Mouse (Mus musculus) myocyte (in vitro differentiated cells): ENCODE measurements around the gene Ttc30a2. TPM values are rescaled to one million over a fixed set of nuclear protein-coding genes. Genes with fewer than 3 reads are reported as not detected.
"Not testable (repeated sequence)": the region's sequence is repeated elsewhere in the genome, so short reads cannot be mapped to it uniquely, and the experiment has no call there.

Source experiments
- H3K27me3 ChIP-seq: one replicate; pipeline ENCODE4 v1.6.1; 2011; ENCODE audit not compliant: control insufficient read depth, insufficient read depth, insufficient read length
- H3K36me3 ChIP-seq: one replicate; pipeline ENCODE4 v1.6.1; 2011; ENCODE audit not compliant: control insufficient read depth, insufficient read depth
- H3K4me2 ChIP-seq: one replicate; pipeline ENCODE4 v1.6.1; 2011; ENCODE audit warnings: low read depth, control low read depth
- H3K4me3 ChIP-seq: one replicate; pipeline ENCODE4 v1.5.1; 2011; ENCODE audit warnings: mild to moderate bottlenecking, control low read depth, moderate library complexity
- H3K79me2 ChIP-seq: one replicate; pipeline ENCODE4 v1.6.1; 2011; ENCODE audit not compliant: control insufficient read depth, insufficient read depth
- H3ac ChIP-seq: one replicate; pipeline ENCODE4 v1.6.1; 2011; ENCODE audit not compliant: control insufficient read depth, insufficient read length
- CEBPB ChIP-seq: IDR thresholded peaks from 2 replicates; pipeline ENCODE4 v1.6.1; 2011; ENCODE audit warnings: mild to moderate bottlenecking, moderate library complexity; ENCODE audit not compliant: poor library complexity, insufficient read depth, severe bottlenecking
- E2F4 ChIP-seq: IDR thresholded peaks from one replicate; pipeline ENCODE4 v1.6.1; 2011; ENCODE audit warnings: mild to moderate bottlenecking, control low read depth, moderate library complexity; ENCODE audit not compliant: insufficient read depth
- MAX ChIP-seq: IDR thresholded peaks from one replicate; pipeline ENCODE4 v1.6.1; 2011; ENCODE audit warnings: low read depth, mild to moderate bottlenecking, control low read depth
- MYOD1 ChIP-seq, 3 experiments: IDR thresholded peaks; one replicate each; pipeline ENCODE4 v1.6.1; 2011; ENCODE audit warnings: control low read depth in 2 of 3, low read depth in 2 of 3, mild to moderate bottlenecking in 2 of 3, moderate library complexity in 1 of 3; ENCODE audit not compliant: insufficient read length in 2 of 3, control insufficient read depth in 1 of 3
- MYOG ChIP-seq, 3 experiments: IDR thresholded peaks; one replicate each; pipeline ENCODE4 v1.6.1; 2011; ENCODE audit warnings: control low read depth in 2 of 3, low read depth in 2 of 3, mild to moderate bottlenecking in 2 of 3; ENCODE audit not compliant: insufficient read length in 2 of 3, control insufficient read depth in 1 of 3, insufficient read depth in 1 of 3
- POLR2A ChIP-seq: IDR thresholded peaks from one replicate; pipeline ENCODE4 v1.6.1; 2011; ENCODE audit warnings: low read depth, mild to moderate bottlenecking, control low read depth, moderate library complexity; ENCODE audit not compliant: insufficient read length
- POLR2AphosphoS2 ChIP-seq: IDR thresholded peaks from one replicate; pipeline ENCODE4 v1.6.1; 2011; ENCODE audit warnings: low read depth, control low read depth; ENCODE audit not compliant: insufficient read length
- REST ChIP-seq: IDR thresholded peaks from one replicate; pipeline ENCODE4 v1.6.1; 2011; ENCODE audit warnings: mild to moderate bottlenecking, control low read depth, moderate library complexity; ENCODE audit not compliant: insufficient read depth, insufficient read length
- SRF ChIP-seq: IDR thresholded peaks from one replicate; pipeline ENCODE4 v1.6.1; 2011; ENCODE audit warnings: low read depth; ENCODE audit not compliant: control insufficient read depth, insufficient read length
- TCF12 ChIP-seq: IDR thresholded peaks from one replicate; pipeline ENCODE4 v1.6.1; 2011; ENCODE audit warnings: mild to moderate bottlenecking, control low read depth; ENCODE audit not compliant: poor library complexity, insufficient read depth, severe bottlenecking
- TCF3 ChIP-seq: IDR thresholded peaks from one replicate; pipeline ENCODE4 v1.6.1; 2011; ENCODE audit warnings: low read depth, control low read depth; ENCODE audit not compliant: insufficient read length
- USF1 ChIP-seq: IDR thresholded peaks from one replicate; pipeline ENCODE4 v1.6.1; 2011; ENCODE audit warnings: low read depth, mild to moderate bottlenecking, control low read depth, moderate library complexity
- polyA plus RNA-seq: library from polyadenylated mRNA; unstranded; fragments of >200 nt; fragmentation: generic; extraction: Trizol; gene quantifications from one replicate; pipeline ENCODE4 v1.2.1, GENCODE M21; 2012; ENCODE audit warnings: missing spikeins

Gene Ttc30a2
- polyA plus RNA-seq, 1 experiment = 0.06 TPM

GRCm38 (mm10) chr2:75983091-75983490, 5.1 kb upstream of the Ttc30a2 start:
- Histone ChIP-seq H3K27me3 (no peaks in the 10 kb centered on the region), H3K36me3 (no peaks in the 10 kb centered on the region), H3ac (no peak overlapping the region), H3K4me2 (no peak overlapping the region), H3K79me2 (no peaks in the 10 kb centered on the region), H3K4me3 (no peak overlapping the region)
- TF ChIP-seq E2F4 (no peak), USF1 (no peak), MYOD1 (IDR thresholded peaks at IDR 0.05; ENCODE audit: control insufficient read depth in 1 of 3, insufficient read length in 2 of 3, low read depth in 2 of 3) (no peak)

GRCm38 (mm10) chr2:75982626-75983025, 4.7 kb upstream of the Ttc30a2 start:
- no peak for TF ChIP-seq MYOG (IDR thresholded peaks at IDR 0.05; ENCODE audit: control insufficient read depth in 1 of 3, insufficient read depth in 1 of 3, insufficient read length in 2 of 3, low read depth in 2 of 3)
- TF ChIP-seq USF1 = no peak
- TF ChIP-seq MYOD1 (IDR thresholded peaks at IDR 0.05; ENCODE audit: control insufficient read depth in 1 of 3, insufficient read length in 2 of 3, low read depth in 2 of 3) = no peak
- TF ChIP-seq REST = no peak
- TF ChIP-seq TCF12 = no peak
- no peaks in the 10 kb centered on the region for H3K79me2 ChIP-seq
- no peaks in the 10 kb centered on the region for H3K36me3 ChIP-seq
- no peak overlapping the region for H3K4me2 ChIP-seq
- H3K4me3 ChIP-seq = no peak overlapping the region
- no peak overlapping the region for H3ac ChIP-seq
- no peaks in the 10 kb centered on the region for H3K27me3 ChIP-seq

- H3K27me3 ChIP-seq, H3K36me3 ChIP-seq, H3ac ChIP-seq, H3K79me2 ChIP-seq: not testable (repeated sequence)
- H3K4me2 ChIP-seq = peak within 1 kb of the TSS; percentile 74
- peak within 1 kb of the TSS; percentile 21 for H3K4me3 ChIP-seq
- TF ChIP-seq E2F4 = peak; percentile 19
Measured at GRCm38 (mm10) chr2:75981440-75982081, 3.6 kb upstream of the Ttc30a2 start, which contains the start of gene Ttc30a1. TSS of gene Ttc30a1 (minus strand) at chr2:75981967.

GRCm38 (mm10) chr2:75980933-75981439, 3.0 kb upstream of the Ttc30a2 start:
- H3ac ChIP-seq, H3K79me2 ChIP-seq, H3K36me3 ChIP-seq, H3K4me2 ChIP-seq, H3K27me3 ChIP-seq: not testable (repeated sequence)
- H3K4me3 ChIP-seq = peak overlapping the region; percentile 21

- not testable (repeated sequence) for H3K36me3 ChIP-seq, H3K27me3 ChIP-seq, H3K79me2 ChIP-seq, H3ac ChIP-seq, H3K4me2 ChIP-seq, H3K4me3 ChIP-seq
Measured at GRCm38 (mm10) chr2:75976070-75976469, 1.9 kb downstream of the Ttc30a2 start.

GRCm38 (mm10) chr2:75974131-75974530, 3.8 kb downstream of the Ttc30a2 start:
- no peak for TF ChIP-seq SRF
- TF ChIP-seq POLR2A = no peak
- TF ChIP-seq E2F4 = no peak
- no peak for TF ChIP-seq USF1
- no peak for TF ChIP-seq REST
- Histone ChIP-seq H3K4me2 (no peak overlapping the region), H3K27me3 (peaks cover 9% of the 10 kb centered on the region), H3K36me3 (no peaks in the 10 kb centered on the region), H3K79me2 (no peaks in the 10 kb centered on the region), H3ac (no peak overlapping the region), H3K4me3 (no peak overlapping the region)

GRCm38 (mm10) chr2:75964972-75965371, 13.0 kb downstream of the Ttc30a2 start:
- no peak overlapping the region for H3ac ChIP-seq
- H3K4me3 ChIP-seq = peak overlapping the region; percentile 2
- no peaks in the 10 kb centered on the region for H3K79me2 ChIP-seq
- H3K36me3 ChIP-seq = no peaks in the 10 kb centered on the region
- peak overlapping the region; percentile 81 for H3K4me2 ChIP-seq
- peaks cover 4% of the 10 kb centered on the region for H3K27me3 ChIP-seq
- TF ChIP-seq TCF3 (no peak), MAX (no peak), POLR2AphosphoS2 (no peak), MYOD1 (IDR thresholded peaks at IDR 0.05; ENCODE audit: control insufficient read depth in 1 of 3, insufficient read length in 2 of 3, low read depth in 2 of 3) (no peak), E2F4 (no peak), CEBPB (no peak), REST (no peak), MYOG (IDR thresholded peaks at IDR 0.05; ENCODE audit: control insufficient read depth in 1 of 3, insufficient read depth in 1 of 3, insufficient read length in 2 of 3, low read depth in 2 of 3) (no peak)
